Mouse (Mus musculus) forebrain, embryonic 15.5 days (tissue): ENCODE measurements around the gene Ptgr1. TPM values are rescaled to one million over a fixed set of nuclear protein-coding genes. Genes with fewer than 3 reads are reported as not detected.
A peak's percentile ranks its signal among the peaks of the same experiment; 100 is the strongest.

ENCODE experiments used
- ATAC-seq: fragments of 200-750 bp; cut with Nextera tagmentation; replicated peaks from 2 replicates; pipeline ENCODE4 v1.8.0; 2017; ENCODE audit warnings: mild to moderate bottlenecking, moderate TSS enrichment, moderate library complexity
- H3K27ac ChIP-seq: fragments of 300-500 bp; sonication (generic); replicated peaks from 2 replicates; pipeline ENCODE4 v1.5.1; 2015; ENCODE audit warnings: mild to moderate bottlenecking, inconsistent platforms
- H3K27me3 ChIP-seq: fragments of 300-500 bp; sonication (generic); 2 replicates; pipeline ENCODE4 v1.6.1; 2015; ENCODE audit warnings: inconsistent platforms
- H3K36me3 ChIP-seq: fragments of 300-500 bp; sonication (generic); 2 replicates; pipeline ENCODE4 v1.6.1; 2015; ENCODE audit warnings: mild to moderate bottlenecking, inconsistent platforms
- H3K4me1 ChIP-seq: fragments of 300-500 bp; sonication (generic); 2 replicates; pipeline ENCODE4 v1.6.1; 2015; ENCODE audit warnings: inconsistent platforms
- H3K4me2 ChIP-seq: fragments of 300-500 bp; sonication (generic); replicated peaks from 2 replicates; pipeline ENCODE4 v1.6.1; 2015; ENCODE audit warnings: mild to moderate bottlenecking, inconsistent platforms
- H3K4me3 ChIP-seq: fragments of 300-500 bp; sonication (generic); 2 replicates; pipeline ENCODE4 v1.5.1; 2015; ENCODE audit warnings: mild to moderate bottlenecking, inconsistent platforms
- H3K9ac ChIP-seq: fragments of 300-500 bp; sonication (generic); replicated peaks from 2 replicates; pipeline ENCODE4 v1.6.1; 2015; ENCODE audit warnings: mild to moderate bottlenecking, inconsistent platforms
- H3K9me3 ChIP-seq: fragments of 300-500 bp; sonication (generic); 2 replicates; pipeline ENCODE4 v1.6.1; 2016; ENCODE audit warnings: inconsistent platforms
- WGBS: fragments of 180-500 bp; shearing (Covaris S2); methylation state at CpG from one replicate; pipeline ENCODE4 v1.1.7; 2015; ENCODE audit warnings: mixed read lengths; 5-methylcytosine and 5-hydroxymethylcytosine counted together
- polyA plus RNA-seq: library from polyadenylated mRNA; unstranded; fragments of >200 nt; fragmentation: Nextera tagmentation; extraction: Ambion mirVana; gene quantifications from 2 replicates; pipeline ENCODE4 v1.2.1, GENCODE M21; 2015

The Ptgr1 gene
- 4.0 and 4.2 TPM in 2 replicates for polyA plus RNA-seq

- H3K4me2 ChIP-seq = peak within 1 kb of the TSS; percentile 86
- WGBS = under 1% methylated on average over 28 of the region's 28 CpGs
- H3K36me3 ChIP-seq = no peaks in the 10 kb centered on the region
- peaks cover 15% of the 10 kb centered on the region for H3K4me1 ChIP-seq
- no peak within 1 kb of the TSS for H3K27ac ChIP-seq
- peak within 1 kb of the TSS; percentile 52 for H3K4me3 ChIP-seq
- H3K9me3 ChIP-seq = no peaks in the 10 kb centered on the region
- H3K9ac ChIP-seq = peak within 1 kb of the TSS; percentile 44
- H3K27me3 ChIP-seq = no peaks in the 10 kb centered on the region
- peak; percentile 70 for ATAC-seq
Observed at GRCm38 (mm10) chr4:58986540-58987190, at the start of gene Ptgr1. Gene Ptgr1 (minus strand): TSS chr4:58987119.

DNA sequence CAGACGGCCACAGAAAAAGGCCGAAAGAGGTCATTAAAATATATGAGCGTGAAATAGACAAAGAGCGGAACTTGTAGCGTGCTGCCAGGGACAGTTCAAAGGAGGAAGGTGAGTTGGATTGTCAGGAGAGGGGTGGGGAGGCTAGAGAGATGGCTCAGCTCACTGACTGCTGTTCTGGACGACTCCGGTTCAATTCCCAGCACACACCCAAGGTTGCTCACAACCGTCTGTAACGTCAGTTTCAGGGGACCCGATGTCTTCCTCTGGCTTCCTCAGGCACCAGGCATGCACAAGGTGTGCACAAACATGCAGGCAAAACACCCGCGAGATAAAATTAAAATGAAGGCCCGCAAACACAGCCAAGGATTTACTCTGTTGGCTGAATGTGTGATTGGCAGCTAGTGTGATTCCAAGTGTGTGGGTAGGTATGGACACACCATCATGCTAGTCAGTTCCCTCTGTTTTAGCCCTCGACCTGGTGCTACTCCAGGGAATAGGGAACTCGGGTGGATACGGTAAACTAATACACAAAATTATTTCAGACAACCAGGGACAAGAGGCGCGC is 48.9 kb upstream of the Ptgr1 start:
- 55% methylated on average over 18 of the region's 18 CpGs for WGBS
- Histone ChIP-seq H3K27me3 (no peaks in the 10 kb centered on the region), H3K4me3 (peak overlapping the region; percentile 89), H3K4me1 (peaks cover 18% of the 10 kb centered on the region), H3K9ac (peak overlapping the region; percentile 94), H3K4me2 (peak overlapping the region; percentile 55), H3K27ac (peak overlapping the region; percentile 95), H3K9me3 (no peaks in the 10 kb centered on the region), H3K36me3 (peaks cover 13% of the 10 kb centered on the region)
- peak; percentile 44 for ATAC-seq

DNA sequence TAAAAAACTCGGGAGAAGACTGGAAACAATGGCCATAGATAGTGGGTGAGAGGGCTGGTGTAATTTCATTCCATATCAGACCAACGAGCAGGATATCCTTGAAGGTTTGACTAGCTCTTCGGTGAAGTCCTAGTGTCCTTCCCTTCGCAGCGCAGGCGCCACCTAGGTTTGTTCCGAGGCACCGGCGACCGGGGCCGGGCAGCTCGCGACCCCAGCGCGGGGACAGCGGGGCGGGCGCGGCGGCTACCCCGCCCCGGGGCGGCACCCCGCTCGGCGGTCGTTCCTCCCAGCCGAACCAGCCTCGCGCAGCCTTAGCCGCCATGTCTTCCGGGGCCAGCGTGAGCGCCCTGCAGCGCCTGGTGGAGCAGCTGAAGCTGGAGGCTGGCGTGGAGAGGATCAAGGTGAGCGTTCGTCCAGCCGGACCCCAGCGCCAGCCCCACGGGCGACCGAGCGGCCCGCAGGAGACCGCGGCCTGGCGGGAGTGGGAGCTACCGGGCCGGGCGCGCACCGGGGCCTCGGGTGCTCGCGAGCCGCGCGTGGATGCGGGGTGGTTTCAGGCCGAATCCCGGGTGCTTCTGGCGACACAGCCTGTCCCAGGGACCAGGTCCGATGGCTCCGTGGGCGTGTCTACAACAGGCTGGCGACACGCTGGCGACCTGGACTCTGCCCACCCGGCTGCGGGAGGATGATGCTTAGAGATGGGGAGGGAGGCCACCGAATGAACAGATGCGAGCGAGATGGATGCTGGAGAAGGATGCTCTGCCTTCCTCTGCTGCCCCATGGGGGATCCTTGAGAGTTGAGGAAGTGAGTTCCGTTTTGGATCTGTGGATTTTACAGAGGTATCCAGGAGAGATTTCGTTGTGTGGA is 48.2 kb upstream of the Ptgr1 start, which contains the start of gene Gng10:
Gene Gng10 (plus strand): TSS at position 171 of the 868 bp plus-strand sequence.
- Histone ChIP-seq H3K27ac (peak within 1 kb of the TSS; percentile 95), H3K4me3 (peak within 1 kb of the TSS; percentile 89), H3K4me1 (peaks cover 18% of the 10 kb centered on the region), H3K4me2 (peak within 1 kb of the TSS; percentile 55), H3K36me3 (peaks cover 6% of the 10 kb centered on the region), H3K9me3 (no peaks in the 10 kb centered on the region), H3K27me3 (no peaks in the 10 kb centered on the region), H3K9ac (peak within 1 kb of the TSS; percentile 94)
- peak; percentile 91 for ATAC-seq
- 9% methylated on average over 76 of the region's 76 CpGs for WGBS

DNA sequence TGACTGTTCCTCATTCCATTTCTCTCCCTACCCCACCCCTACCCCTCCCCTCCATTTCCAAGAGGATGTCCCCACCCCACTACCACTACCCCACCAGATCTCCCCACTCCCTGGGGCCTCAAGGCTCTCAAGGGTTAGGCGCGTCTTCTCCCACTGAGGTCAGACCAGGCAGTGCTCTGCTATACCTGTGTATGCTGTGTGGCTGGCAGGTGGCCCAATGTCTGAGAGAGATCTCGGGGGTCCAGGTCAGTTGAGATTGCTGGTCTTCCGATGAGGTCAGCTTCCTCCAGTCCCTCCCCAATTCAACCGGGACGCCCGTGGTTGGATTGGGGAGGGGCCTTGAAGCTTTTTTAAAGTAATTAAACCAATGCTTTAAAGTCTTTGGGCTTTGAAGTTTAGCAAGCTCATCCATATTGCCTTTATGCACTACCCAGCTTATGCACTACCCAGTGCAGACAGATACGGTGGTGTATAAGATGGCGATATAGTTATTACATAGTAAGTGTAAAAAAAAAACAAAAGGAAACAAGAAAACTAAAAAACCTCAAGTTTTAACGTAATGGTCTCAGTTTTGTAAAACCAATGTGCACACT is 47.5 kb upstream of the Ptgr1 start:
- H3K9ac ChIP-seq = peak overlapping the region; percentile 94
- H3K4me1 ChIP-seq = peaks cover 18% of the 10 kb centered on the region
- ATAC-seq = peak; percentile 31; the same call in 1 of the 2 replicates
- peak overlapping the region; percentile 95 for H3K27ac ChIP-seq
- H3K9me3 ChIP-seq = no peaks in the 10 kb centered on the region
- H3K27me3 ChIP-seq = no peaks in the 10 kb centered on the region
- H3K4me2 ChIP-seq = peak overlapping the region; percentile 55
- 68% methylated on average over 10 of the region's 10 CpGs for WGBS
- peak overlapping the region; percentile 89 for H3K4me3 ChIP-seq
- no peaks in the 10 kb centered on the region for H3K36me3 ChIP-seq

DNA sequence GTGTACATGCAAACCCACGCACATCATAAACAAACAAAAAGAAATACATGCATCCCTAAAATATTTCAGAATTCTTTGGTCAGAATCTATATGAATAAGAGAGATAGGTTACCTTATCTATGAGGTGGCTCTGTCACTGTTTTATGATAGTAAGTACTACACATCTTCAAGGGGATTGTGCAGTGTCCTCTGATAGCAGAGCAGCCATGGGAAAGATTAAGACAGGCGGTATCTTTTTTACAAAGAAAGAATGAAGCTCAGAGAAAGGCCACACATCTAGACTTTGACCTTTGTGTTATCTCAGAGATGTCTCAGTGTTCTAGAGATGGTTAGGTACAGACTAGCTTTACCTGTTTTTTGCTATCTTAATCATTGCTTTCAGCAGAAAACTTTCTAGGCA is 30.0 kb upstream of the Ptgr1 start:
- Histone ChIP-seq H3K4me3 (no peak overlapping the region), H3K36me3 (peaks cover 9% of the 10 kb centered on the region), H3K27ac (no peak overlapping the region), H3K4me1 (no peaks in the 10 kb centered on the region), H3K9me3 (no peaks in the 10 kb centered on the region), H3K27me3 (no peaks in the 10 kb centered on the region), H3K9ac (no peak overlapping the region), H3K4me2 (no peak overlapping the region)
- 92% methylated on average over 2 of the region's 2 CpGs for WGBS
- ATAC-seq = no peak

- no peaks in the 10 kb centered on the region for H3K36me3 ChIP-seq
- H3K4me3 ChIP-seq = no peak overlapping the region
- ATAC-seq = no peak
- no peak overlapping the region for H3K9ac ChIP-seq
- H3K9me3 ChIP-seq = no peaks in the 10 kb centered on the region
- 89% methylated on average over 3 of the region's 3 CpGs for WGBS
- no peaks in the 10 kb centered on the region for H3K27me3 ChIP-seq
- H3K4me2 ChIP-seq = no peak overlapping the region
- no peaks in the 10 kb centered on the region for H3K4me1 ChIP-seq
- no peak overlapping the region for H3K27ac ChIP-seq
Observed at GRCm38 (mm10) chr4:59015181-59015580, 28.3 kb upstream of the Ptgr1 start.

- H3K4me1 ChIP-seq = no peaks in the 10 kb centered on the region
- no peak overlapping the region for H3K9ac ChIP-seq
- H3K27me3 ChIP-seq = no peaks in the 10 kb centered on the region
- H3K27ac ChIP-seq = no peak overlapping the region
- 81% methylated on average over 3 of the region's 3 CpGs for WGBS
- H3K4me3 ChIP-seq = no peak overlapping the region
- no peaks in the 10 kb centered on the region for H3K9me3 ChIP-seq
- no peak overlapping the region for H3K4me2 ChIP-seq
- no peaks in the 10 kb centered on the region for H3K36me3 ChIP-seq
- no peak for ATAC-seq
Observed at GRCm38 (mm10) chr4:59011446-59011845, 24.5 kb upstream of the Ptgr1 start.

DNA sequence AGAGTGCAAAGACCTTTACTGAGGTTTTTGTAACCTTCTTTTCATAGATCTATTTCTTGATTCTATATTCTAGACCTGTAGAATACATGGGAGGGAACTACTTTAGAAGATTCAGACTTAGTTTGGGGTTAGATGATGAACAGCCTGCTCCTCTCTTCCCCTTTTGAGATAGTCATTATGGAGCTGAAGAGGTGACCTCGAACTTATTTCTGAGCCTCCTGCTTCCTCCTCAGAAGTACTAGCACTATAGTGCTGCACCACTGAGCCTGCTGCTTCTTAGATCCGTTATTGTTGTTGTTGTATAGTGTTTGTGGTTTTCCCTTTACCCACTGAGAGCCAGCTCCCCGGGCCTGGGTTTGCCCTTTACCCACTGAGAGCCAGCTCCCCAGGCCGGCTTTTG is 22.8 kb upstream of the Ptgr1 start:
- Histone ChIP-seq H3K9me3 (no peaks in the 10 kb centered on the region), H3K4me1 (peaks cover 2% of the 10 kb centered on the region; the same call in 1 of the 2 replicates), H3K27ac (no peak overlapping the region), H3K4me3 (no peak overlapping the region), H3K27me3 (no peaks in the 10 kb centered on the region), H3K4me2 (no peak overlapping the region), H3K9ac (no peak overlapping the region), H3K36me3 (no peaks in the 10 kb centered on the region)
- no peak for ATAC-seq
- WGBS = 67% methylated on average over 4 of the region's 4 CpGs

DNA sequence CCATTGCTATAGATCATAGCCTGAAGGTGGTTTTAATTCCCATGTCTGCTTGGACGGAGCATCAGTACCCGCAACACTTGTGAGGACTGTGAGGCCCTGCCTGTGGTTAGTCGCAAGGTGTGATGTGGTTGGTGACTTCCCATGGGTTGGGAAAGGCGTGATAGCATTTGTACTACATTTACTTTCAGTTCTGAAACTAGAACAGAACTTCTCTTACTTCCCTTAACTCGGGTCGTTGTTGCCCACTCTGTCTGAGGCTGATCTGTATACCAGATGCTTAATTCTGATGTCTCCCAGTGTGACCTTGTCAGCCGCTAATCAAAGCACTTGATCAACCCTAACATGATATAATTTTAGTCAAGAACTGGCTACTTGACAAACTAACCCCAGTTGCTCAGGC is 22.3 kb upstream of the Ptgr1 start:
- 93% methylated on average over 7 of the region's 7 CpGs for WGBS

GRCm38 (mm10) chr4:59007974-59008373 is 21.1 kb upstream of the Ptgr1 start:
- WGBS = 85% methylated on average over 5 of the region's 5 CpGs
- Histone ChIP-seq H3K4me1 (peaks cover 15% of the 10 kb centered on the region), H3K36me3 (no peaks in the 10 kb centered on the region), H3K9ac (no peak overlapping the region), H3K4me3 (no peak overlapping the region), H3K4me2 (no peak overlapping the region), H3K9me3 (no peaks in the 10 kb centered on the region), H3K27me3 (no peaks in the 10 kb centered on the region), H3K27ac (no peak overlapping the region)
- ATAC-seq = no peak

More for the DNA sequence above, 22.3 kb upstream of the Ptgr1 start:
- Histone ChIP-seq H3K4me3 (no peak overlapping the region), H3K9me3 (no peaks in the 10 kb centered on the region), H3K36me3 (no peaks in the 10 kb centered on the region), H3K27me3 (no peaks in the 10 kb centered on the region), H3K4me1 (peaks cover 8% of the 10 kb centered on the region), H3K27ac (no peak overlapping the region), H3K4me2 (no peak overlapping the region), H3K9ac (no peak overlapping the region)
- ATAC-seq = no peak

GRCm38 (mm10) chr4:59007016-59007415 is 20.1 kb upstream of the Ptgr1 start:
- ATAC-seq = no peak
- Histone ChIP-seq H3K4me3 (no peak overlapping the region), H3K9me3 (no peaks in the 10 kb centered on the region), H3K36me3 (no peaks in the 10 kb centered on the region), H3K27me3 (no peaks in the 10 kb centered on the region), H3K27ac (no peak overlapping the region), H3K4me2 (no peak overlapping the region), H3K9ac (no peak overlapping the region), H3K4me1 (peaks cover 20% of the 10 kb centered on the region)
- 82% methylated on average over 6 of the region's 6 CpGs for WGBS

GRCm38 (mm10) chr4:59006211-59006610 is 19.3 kb upstream of the Ptgr1 start:
- H3K4me1 ChIP-seq = peaks cover 20% of the 10 kb centered on the region
- ATAC-seq = no peak
- 73% methylated on average over 8 of the region's 8 CpGs for WGBS
- H3K4me3 ChIP-seq = no peak overlapping the region
- no peak overlapping the region for H3K9ac ChIP-seq
- no peaks in the 10 kb centered on the region for H3K36me3 ChIP-seq
- no peak overlapping the region for H3K27ac ChIP-seq
- no peak overlapping the region for H3K4me2 ChIP-seq
- H3K9me3 ChIP-seq = no peaks in the 10 kb centered on the region
- H3K27me3 ChIP-seq = no peaks in the 10 kb centered on the region
